Mouse (Mus musculus): ENCODE data around the gene Myof. TPM values are rescaled to one million over a fixed set of nuclear protein-coding genes. Genes with fewer than 3 reads are reported as not detected.

Gene Myof
- polyA plus RNA-seq, 2 experiments from 2014 or later, result 0.56 to 0.94 TPM

DNA sequence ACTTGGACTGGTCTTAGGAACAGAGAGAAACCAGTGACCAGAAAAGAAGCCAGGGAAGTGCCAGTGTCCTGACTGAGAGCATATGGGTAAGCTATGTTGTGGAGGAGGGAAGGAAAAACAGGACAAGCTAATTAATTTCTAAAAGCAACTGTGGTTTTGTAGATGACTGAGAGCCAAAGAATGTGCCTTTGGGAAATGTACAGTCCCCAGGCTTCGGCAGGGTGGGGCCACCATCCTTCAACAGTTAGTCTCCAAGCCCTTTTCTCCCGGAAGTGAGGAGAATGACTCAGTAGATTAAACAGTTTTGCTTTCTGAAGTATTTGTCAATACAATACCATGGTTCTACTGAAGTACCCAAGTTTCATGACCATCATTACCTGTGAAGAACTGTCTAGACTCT lies 5.1 kb downstream of the Myof start:
- no peak for ATAC-seq

DNA sequence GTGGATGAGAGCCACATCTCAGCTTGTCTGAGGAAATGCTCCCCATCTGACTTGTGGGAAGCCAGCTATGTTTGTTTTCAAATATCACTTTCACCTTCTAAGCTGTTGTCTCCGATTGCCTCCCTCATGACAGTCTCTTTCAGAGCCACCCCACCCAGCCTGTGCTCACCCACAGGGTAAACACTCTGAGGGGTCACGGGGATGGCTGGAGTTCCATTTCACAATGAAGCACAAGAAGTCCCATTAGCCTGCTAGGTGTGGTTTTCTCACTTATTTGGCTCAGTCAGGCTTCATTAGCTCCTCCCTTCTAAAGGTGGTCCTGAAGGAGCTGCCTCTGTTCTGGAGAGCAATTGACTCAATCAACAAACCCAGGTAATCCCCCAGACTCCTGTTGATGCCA lies 7.6 kb downstream of the Myof start:
- no peak for ATAC-seq

DNA sequence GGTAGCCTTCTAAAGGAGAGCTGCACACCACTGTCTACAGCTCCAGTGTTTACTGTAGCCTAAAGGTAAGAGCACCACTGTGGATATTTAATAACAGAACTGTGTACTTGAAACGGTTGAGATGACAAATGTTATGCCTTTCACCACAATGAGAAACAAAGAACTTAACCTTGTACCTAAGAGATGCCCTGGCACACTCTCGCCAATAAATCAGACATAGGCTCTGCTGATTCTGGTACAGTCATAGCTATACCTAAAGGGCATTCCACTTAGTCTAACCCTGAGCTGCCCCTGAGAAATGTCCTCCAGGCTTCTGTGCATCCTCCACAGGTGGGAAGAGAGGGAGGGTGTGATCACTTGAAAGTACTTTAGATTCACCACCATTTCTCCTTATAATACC lies 8.7 kb downstream of the Myof start:
- ATAC-seq, result no peak

DNA sequence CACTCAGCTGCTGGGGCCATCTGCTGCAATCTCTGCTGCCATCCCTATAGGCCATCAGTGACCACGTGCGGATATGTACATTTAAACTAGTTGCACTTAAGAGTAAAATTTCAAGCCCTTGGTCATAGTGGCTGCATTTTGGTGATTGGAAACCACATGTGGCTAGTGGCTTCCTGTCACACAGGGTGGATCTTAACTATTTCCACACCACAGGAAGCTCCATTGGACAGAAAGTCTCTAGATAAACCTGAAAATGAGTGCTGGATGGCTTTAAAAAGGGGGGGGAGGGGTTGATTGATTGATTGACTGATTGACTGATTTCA lies 9.7 kb downstream of the Myof start:
- no peak for ATAC-seq

DNA sequence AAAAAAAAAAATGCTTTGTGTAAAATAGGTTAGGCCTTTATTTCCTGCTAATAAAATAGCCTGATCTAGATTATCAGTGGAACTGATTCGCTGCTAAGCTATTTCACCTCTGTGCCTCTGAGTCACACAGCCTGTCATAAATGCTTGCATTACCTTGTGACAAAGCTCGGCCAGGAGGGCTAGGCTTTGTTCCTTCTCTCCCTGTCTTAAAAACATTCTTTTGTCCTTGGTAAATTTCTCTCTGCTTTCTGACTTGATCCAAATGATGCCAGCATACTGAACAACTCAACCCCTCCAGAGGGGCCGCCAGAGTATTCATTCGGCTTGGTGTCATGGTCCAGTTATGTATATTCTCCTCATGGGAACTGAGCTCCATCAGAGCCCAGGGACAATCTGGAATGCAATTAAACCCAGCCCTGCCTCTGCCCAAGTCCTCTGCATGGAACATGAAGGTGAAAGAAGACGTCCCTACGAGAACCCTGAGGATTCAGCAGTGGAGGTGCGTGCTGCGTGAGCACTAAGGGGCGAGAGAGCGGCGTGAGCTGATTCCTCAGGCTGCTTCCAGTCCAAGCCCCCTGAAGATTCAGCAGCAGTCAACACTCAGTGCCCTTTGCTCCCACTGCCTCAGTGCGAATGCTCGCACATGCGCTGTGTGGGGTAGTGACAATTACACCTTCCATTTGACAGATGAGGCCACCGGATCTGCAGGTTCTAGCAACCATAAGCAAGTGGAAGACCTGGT lies 10.2 kb downstream of the Myof start:
- ATAC-seq, result no peak

DNA sequence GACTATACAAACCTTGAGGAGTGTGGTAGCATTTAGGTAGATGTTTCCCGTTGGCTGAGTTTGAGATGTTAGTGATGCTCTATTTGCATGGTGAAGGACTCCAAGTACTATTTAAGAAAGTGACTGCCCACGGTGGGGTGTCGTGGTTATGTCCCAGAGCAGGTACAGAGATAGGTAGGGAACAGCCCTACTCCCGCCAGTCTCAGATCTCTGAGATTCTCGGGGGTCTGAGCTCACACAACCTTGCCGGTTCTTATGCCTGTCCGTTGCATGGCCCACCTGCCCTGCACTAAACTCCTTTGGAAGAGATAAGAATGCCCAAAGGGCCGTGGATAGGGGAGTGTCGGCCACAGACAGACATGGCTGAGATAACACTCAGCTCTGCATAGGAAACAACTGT lies 12.2 kb downstream of the Myof start:
- no peak for ATAC-seq

DNA sequence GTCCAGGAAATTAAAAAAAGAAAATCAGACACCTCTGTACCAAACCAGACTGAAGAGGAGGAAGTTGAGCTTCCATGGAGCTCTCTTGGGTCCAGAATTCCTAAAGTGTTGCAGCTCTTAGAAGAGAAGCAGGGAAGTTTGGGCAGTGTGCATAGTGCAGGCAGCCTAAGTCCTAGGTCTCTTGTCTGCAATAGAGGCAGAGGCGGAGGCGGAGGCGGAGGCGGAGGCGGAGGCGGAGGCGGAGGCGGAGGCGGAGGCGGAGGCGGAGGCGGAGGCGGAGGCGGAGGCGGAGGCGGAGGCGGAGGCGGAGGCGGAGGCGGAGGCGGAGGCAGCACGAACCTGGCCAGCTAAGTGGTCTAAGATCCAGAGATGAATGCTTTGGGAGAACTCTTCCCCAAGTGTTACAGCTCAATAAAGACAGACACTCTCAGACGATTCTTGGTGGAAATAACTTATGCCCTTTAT lies 12.7 kb downstream of the Myof start:
- no peak for ATAC-seq

DNA sequence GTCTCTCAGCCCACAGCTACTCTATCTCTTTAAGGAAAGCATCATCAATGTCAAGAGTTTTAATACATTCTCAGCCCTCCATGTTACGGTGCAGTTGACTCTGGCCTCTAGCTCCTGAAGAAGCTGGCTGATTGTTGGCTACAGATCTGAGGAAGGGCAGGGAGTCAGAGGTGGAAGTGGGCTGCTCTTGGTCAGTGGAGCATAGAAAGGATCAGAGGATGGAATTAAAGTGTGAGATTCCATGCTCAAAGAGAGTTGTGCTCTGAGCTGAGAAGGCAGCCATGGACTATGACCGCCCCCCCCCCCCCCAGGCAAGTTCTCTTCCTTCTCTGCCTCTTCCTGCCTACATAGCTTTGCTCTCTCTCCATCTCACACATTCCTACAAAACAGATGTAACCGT lies 13.5 kb downstream of the Myof start:
- ATAC-seq, result no peak

DNA sequence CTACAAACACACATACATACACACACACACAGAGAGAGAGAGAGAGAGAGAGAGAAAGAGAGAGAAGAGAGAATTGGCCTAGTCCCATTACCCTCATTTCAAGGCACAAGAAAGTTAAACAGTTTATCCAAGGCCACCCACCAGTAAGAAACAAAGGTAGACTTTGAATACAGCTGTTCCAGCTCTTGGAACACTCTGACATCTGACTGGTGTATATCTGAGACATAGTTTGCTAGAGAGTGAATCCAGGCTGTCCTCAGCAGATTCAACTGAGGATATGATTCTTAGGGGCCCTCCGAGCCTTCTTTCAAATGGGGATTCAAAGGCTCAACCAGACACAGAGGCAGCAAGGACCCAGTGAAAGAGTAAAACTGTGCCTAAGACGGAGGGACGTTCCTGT lies 14.1 kb downstream of the Myof start:
- ATAC-seq, result no peak

DNA sequence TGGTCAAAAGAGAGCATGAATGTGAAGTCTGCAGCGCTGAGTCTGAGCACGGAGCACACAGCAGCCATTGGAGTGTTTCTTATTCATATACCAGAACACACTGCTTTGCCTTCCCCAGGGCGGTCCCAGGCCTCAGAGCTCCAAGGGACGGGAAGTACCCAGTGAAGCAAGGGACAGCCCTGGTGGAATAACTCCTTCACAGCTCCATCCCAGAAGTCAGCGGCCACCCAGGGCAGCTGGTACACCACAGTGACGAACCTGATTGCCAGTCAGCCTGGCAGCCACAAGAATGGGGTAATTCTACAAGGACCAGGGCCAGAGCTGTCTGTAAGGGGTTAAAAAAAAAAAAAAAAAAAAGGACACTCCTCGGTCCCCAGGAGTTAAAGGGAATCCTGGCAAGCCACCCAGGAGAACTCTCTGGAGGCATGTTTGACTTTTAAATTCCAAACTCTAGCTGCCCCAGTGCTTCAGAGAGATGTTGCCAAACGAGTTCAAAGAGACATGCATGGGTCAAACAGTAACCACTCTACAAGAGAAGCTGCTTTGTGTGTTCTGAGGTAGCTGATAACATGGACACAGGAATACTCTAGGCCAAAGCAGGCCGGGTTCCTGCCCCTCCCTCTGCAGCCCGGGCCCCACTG lies 15.4 kb downstream of the Myof start:
- no peak for ATAC-seq

DNA sequence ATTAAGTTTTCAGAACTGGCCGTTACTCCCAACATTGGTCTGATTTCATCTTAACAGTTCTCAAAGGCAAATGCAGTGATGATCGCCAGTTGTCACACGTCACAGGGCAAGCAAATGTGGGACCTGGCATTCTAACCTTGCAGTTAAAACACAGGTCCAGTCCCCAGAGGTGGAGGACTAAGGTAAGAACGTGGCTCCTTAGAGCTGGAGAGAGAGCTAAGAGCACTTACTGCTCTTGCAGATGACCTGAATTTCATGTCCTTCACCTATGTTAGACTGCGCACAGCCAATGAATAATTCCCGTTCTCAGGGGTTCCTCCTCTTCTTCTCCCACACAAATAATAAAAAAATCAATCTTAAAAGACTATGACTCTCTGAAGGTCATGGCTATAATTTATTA lies 16.0 kb downstream of the Myof start:
- ATAC-seq, result no peak

DNA sequence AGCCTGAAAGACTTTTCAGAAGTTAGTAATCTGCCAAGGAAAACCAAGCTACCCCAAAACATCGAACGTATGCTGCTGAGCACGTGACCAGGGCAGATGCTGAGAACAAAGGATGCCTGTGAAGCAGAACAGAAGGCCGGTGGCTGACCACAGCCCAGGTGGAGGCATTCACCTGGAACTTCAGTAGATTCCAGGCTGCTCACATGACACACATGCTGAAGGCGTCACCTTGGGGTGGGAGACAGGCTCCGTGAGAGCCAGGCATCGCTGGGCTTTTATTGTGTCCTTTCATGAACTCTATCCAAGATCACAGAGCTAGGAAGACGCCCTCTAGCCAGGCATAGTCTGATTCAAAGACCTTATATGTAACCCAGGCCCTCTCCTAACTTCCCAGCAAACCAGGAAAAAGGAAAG lies 17.2 kb downstream of the Myof start:
- no peak for ATAC-seq

DNA sequence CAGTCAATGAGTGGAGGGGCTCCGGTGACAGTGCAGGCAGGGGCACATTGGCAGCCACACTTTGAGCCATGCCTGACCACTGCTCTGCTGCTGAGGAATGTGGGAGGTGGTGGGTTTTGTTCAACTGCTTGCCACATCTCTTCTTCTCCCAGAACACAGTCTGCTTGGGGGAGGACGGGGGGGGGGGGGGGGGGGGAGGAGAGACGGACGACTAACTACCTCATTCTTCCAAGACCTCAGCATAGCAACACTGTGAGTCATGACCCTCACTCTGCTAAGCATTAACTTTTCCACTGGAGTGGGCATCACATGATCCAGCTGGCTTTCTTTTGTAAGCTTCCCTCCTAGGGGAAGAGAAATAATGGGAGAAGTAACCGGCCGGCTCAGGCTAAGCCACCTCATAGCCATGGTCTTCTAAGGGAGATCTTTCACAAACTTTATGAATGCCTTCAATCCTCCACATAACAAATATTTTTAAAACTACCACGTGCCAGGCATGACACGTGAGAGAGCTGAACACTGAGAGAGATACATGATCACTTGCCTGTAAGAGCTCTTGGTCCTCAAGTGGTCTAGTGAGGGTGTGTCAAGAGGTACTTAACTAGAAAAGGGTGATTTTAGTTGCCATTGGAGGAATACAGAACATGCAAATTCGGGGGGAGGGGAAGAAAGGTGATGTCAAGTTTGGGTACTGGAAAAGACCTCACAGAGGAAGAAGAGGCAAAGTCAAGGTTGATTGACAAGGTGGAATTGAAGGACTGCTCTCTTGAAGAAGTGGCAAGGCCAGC lies 17.9 kb downstream of the Myof start:
- ATAC-seq, result no peak

DNA sequence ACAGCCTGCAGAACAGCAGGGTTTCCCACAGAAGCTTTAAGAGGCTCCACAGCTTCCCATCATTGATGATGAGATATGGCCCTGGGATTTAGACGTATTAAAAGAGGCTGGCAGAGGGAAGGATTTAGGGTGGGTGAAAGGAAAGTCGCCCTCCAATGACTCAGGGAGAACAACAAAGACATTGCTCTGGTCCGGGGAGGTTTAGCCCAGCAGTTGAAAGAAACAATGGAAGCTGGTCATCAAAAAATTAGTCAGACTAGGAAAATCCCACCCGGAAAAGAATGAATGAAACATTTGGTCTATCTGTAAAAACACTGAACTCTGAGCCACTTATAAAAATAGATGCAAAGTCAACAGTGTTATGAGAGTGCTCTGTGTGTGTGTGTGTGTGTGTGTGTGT lies 19.8 kb downstream of the Myof start:
- ATAC-seq, result no peak

DNA sequence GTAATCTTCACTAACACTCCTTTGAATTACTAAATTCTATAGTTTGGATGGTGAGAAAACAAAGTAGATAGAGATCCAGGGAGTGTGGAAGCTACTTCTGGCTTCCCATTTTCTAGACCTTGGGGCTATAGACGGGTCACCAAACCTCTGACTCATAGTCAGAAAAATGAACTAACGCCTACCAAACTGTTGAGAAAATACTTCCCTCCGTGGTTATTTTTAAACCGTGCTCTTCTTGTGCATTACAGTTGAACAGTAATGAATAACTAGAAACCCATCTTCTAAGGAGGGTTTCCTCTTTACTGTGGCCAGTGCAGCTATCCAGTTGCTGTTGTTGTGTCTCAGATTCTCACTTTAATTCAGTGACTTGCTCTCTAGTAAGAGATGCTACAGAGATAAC lies 20.7 kb downstream of the Myof start:
- no peak for ATAC-seq

DNA sequence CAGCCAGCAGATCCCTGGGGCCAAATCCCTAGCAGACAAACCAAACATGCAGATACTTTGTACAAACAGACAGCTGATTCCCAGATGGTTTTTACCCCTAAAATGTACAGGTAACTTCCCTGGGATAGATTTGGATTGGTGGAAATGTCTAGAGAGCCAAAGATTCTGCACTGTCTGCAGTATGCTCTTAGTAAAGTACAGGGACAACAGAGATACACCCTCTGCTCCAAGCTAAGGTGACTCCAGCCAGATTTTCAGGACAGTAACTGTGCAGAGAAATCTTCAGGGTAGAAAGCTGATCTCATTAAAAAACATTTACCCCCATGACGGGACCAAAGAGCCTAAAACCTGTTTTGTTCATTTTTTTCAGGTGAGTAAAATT lies 27.5 kb downstream of the Myof start:
- ATAC-seq, result no peak

DNA sequence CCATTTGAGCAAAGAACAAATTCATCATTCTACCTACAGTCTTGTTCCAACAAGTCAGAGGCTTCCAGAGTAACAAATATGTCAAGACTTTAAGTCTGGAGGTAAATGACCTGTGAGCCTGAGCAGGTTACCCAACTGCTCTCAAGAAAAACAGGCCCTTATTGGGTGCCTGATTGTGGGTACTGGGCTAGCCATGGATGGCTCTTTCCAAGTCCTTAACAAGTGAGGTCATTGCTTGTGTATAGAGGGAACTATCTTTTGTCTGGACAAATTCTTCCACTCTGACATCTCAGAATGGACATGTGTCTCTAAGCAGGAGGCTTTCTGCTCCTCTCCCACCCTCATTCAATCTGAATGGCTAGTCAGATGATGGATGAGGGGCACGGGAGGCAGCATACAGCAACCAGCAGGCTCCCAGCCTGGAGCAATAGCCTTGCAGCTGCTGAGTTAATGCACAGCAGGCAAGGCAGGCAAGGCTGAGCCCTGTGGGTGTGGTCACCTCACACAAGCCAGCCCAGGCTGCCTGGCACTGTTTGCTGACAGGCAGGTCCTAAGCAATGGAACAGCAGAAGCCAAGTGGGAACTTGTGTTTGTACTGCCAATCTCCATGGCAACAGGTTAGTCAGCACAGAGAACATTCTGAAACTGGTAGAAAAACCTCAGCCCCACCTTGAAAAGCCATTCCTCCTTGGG lies 28.1 kb downstream of the Myof start:
- ATAC-seq, result no peak

DNA sequence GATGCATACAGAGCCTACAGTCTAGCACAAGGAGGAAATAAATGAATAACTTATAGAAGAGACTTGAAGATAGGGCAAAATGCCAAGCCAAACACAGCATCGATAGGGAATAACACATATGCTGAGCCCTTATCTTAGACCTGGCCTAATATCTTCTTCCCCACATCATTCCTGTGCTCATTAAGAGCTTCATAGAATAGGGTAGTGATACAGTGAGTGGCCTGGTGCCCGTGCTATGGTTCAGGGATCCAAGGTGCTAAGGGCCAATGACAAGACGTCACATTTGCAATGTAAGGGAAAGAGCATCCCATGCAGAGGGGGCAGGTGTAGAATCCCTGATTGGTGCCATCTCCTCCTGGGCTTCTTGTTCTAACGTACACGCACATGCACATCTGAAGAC lies 28.9 kb downstream of the Myof start:
- no peak for ATAC-seq

DNA sequence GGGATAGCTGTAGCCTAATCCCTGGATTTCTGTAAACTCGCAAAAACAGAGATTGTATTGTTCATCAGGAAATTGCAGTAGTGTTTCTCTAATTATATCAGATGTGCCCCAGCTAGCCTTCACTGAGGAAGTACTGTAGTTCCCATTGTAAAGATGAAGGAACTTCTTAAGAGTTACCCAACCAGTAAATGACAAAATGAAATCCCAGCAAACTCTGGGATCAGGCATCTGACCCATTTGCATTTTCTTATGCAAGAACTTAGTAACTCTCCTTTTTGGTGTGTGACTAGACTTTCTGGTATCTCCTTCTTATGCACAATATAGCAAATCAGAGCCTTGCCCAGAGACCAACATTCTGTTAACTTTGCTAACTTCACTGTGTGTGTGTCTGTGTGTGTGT lies 32.0 kb downstream of the Myof start:
- no peak for ATAC-seq

DNA sequence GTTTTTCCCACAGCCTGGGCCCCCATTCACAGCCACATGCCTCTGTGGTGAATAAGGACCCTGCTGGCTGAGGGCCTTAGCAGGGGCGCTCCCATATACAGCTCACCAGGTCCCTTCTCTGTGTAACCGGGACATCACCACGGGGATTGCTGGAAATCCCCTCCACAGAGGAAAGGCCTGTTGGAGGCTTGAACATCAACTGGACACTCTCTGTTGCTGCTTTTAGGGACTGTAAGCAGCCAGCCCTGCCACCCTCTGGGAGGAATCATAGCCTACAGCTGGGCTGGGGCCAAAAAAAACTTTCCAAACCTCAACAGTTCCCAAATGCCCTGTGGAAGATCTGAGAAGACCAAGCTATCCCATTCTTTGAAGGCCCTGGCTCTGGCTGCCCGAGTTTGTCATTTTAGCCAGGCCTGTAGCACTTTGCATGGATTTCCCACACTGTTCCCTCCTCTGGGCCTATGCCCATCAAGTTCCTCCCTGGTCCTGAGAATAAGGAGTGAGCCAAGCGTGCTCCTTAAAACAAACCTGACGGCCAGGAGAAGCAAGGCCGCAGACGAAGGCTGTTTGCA lies 38.5 kb downstream of the Myof start:
- no peak for ATAC-seq

DNA sequence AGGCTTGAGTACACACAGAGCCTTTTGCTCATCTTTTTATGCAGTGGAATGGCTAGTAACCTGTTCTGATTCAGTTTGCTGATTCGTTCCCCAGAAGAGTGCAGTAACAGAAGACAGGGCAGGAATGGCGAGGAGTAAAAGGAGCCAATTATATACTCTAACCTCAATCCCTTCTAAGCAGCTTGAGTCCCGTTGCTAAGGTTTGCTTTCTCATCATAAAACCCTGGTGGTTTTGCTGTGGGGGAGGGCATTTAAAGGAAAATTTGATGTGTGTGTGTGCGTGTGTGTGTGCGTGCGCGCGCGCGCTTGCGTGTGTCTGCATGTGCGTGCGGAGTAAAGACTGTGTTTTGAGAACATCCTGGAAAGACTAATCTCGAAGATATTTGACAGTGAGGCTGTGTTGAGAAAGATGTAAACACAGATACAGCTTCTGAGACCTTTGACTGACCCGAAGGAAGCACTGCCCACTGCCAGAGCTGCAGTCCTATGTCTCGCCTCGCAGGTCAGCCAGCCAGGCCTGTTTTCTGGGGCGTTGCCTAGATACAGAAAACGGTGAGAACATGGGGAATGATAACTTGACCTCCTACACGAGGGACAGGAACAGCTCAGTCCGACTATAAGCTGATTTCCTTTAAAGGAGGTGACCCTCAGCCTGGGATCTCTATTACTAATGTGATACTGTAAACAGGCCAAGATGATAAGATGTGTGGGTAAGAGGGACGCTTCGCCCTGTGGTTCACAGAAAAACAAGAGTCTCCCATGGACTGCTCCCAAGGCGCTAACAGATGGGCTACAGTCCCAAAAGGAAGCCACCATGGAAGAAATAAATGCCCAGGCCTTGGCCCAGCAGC lies 39.5 kb downstream of the Myof start:
- no peak for ATAC-seq

DNA sequence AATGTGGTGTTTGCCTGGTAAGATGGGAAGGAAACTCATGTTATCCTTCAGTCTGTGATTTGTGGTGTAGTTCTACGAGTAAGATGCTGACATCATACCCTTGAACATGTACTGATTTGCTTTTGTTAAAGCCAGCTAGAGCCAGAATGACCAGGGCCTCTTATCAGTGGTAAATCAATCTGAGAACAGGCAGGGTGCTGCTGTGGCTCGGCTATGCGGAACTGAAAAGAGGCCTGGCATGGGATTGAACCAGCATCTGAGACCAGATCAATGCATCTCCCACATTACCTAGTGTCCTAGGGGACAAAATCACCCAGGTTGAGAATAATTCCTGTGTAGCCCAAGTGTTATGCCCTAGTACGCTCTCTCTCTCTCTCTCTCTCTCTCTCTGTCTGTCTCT lies 40.6 kb downstream of the Myof start:
- no peak for ATAC-seq

All from CD4-positive, CD25-positive, alpha-beta regulatory T cell, adult 4 months (primary cell).